Mouse (Mus musculus) midbrain, embryonic 14.5 days (tissue): ENCODE measurements around the gene Il6ra. TPM values are rescaled to one million over a fixed set of nuclear protein-coding genes. Genes with fewer than 3 reads are reported as not detected.

ENCODE experiments used
- ATAC-seq: fragments of 200-750 bp; cut with Nextera tagmentation; 2 replicates; pipeline ENCODE4 v1.8.0; 2017; ENCODE audit warnings: moderate number of reproducible peaks, moderate library complexity; ENCODE audit not compliant: low FRiP score, low TSS enrichment
- DNase-seq: peaks from one replicate; pipeline ENCODE4 v3.0.0-alpha.2; 2015
- H3K27ac ChIP-seq: fragments of 300-500 bp; sonication (generic); replicated peaks from 2 replicates; pipeline ENCODE4 v1.5.1; 2014; ENCODE audit warnings: mild to moderate bottlenecking, low read depth, low read length, moderate library complexity
- H3K27me3 ChIP-seq: fragments of 300-500 bp; sonication (generic); 2 replicates; pipeline ENCODE4 v1.6.1; 2014; ENCODE audit warnings: low read length, control low read depth, mixed read lengths; ENCODE audit not compliant: control insufficient read depth, insufficient read depth
- H3K36me3 ChIP-seq: fragments of 300-500 bp; sonication (generic); 2 replicates; pipeline ENCODE4 v1.6.1; 2014; ENCODE audit warnings: low read length, control low read depth; ENCODE audit not compliant: control insufficient read depth, insufficient read depth
- H3K4me1 ChIP-seq: fragments of 300-500 bp; sonication (generic); 2 replicates; pipeline ENCODE4 v1.6.1; 2014; ENCODE audit warnings: mild to moderate bottlenecking, antibody characterized with exemption, low read length, control low read depth; ENCODE audit not compliant: control insufficient read depth, insufficient read depth
- H3K4me2 ChIP-seq: fragments of 300-500 bp; sonication (generic); 2 replicates; pipeline ENCODE4 v1.6.1; 2014; ENCODE audit warnings: mild to moderate bottlenecking, low read length, moderate library complexity
- H3K4me3 ChIP-seq: fragments of 300-500 bp; sonication (generic); replicated peaks from 2 replicates; pipeline ENCODE4 v1.5.1; 2014; ENCODE audit warnings: low read depth, low read length
- H3K9ac ChIP-seq: fragments of 300-500 bp; sonication (generic); replicated peaks from 2 replicates; pipeline ENCODE4 v1.6.1; 2014; ENCODE audit warnings: mild to moderate bottlenecking, low read length, moderate library complexity
- H3K9me3 ChIP-seq: fragments of 300-500 bp; sonication (generic); 2 replicates; pipeline ENCODE4 v1.6.1; 2016; ENCODE audit warnings: low read length, control low read depth, mixed read lengths; ENCODE audit not compliant: control insufficient read depth
- WGBS: fragments of 180-500 bp; shearing (Covaris S2); extraction: QIAGEN DNeasy Blood & Tissue Kit; methylation state at CpG from one replicate; pipeline ENCODE4 v1.1.7; 2014; 5-methylcytosine and 5-hydroxymethylcytosine counted together
- polyA plus RNA-seq: library from polyadenylated mRNA; unstranded; fragments of >200 nt; fragmentation: Nextera tagmentation; extraction: Ambion mirVana; gene quantifications from 2 replicates; pipeline ENCODE4 v1.2.1, GENCODE M21; 2014

Gene Il6ra
- 0.27 and 0.66 TPM in 2 replicates for polyA plus RNA-seq

DNA sequence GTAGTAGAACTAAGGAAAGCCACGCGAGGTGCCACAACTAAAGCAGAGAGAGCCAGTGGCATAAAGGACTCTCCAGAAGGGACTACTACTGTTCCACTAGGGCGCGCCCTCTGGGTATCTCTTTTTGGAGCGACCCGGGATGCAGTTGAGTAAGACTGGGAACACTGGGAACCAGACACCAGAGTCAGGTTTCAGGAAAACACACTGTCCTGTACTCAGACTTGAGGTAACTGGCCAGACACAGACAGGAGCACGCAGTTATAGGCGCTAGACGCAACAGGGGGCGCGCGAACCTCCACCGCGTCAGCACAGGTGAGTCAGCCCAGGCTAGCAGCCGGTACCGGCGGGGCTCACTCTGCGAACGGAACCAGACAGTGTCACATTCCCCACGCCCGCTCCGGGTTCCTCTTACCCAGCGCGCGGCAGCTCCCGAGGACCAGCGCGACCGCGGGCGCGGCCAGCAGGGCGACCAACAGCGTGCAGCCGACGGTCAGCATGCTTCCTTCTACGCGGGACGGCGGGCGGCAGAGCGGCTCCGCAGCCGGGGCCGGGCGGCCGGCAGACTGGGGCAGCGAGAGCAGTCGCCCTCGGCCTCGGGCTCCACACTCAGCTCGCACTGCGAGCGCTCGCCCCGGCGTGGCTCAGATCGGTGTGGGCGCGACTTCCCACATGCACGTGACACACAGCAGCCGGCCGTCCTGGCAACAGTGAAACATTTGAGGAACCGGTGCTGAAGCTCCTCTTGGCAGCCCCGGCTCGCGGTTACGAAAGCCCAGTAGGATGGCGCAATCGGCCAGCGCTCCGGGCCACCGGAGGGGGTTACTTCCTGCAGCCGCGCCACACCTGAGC is at the start of gene Il6ra:
TSS of gene Il6ra (minus strand) at position 654 of the 849 bp plus-strand sequence.
- Histone ChIP-seq H3K27ac (no peak within 1 kb of the TSS), H3K36me3 (no peaks in the 10 kb centered on the region), H3K27me3 (peaks cover 36% of the 10 kb centered on the region), H3K4me1 (peaks cover 9% of the 10 kb centered on the region; the same call in 1 of the 2 replicates), H3K9me3 (no peaks in the 10 kb centered on the region), H3K4me2 (peak within 1 kb of the TSS; percentile 94), H3K4me3 (peak within 1 kb of the TSS; percentile 51), H3K9ac (peak within 1 kb of the TSS; percentile 44)
- ATAC-seq (peak; percentile 76; the same call in 1 of the 2 replicates), DNase-seq (peak; percentile 78)
- WGBS = 1% methylated on average over 75 of the region's 75 CpGs

DNA sequence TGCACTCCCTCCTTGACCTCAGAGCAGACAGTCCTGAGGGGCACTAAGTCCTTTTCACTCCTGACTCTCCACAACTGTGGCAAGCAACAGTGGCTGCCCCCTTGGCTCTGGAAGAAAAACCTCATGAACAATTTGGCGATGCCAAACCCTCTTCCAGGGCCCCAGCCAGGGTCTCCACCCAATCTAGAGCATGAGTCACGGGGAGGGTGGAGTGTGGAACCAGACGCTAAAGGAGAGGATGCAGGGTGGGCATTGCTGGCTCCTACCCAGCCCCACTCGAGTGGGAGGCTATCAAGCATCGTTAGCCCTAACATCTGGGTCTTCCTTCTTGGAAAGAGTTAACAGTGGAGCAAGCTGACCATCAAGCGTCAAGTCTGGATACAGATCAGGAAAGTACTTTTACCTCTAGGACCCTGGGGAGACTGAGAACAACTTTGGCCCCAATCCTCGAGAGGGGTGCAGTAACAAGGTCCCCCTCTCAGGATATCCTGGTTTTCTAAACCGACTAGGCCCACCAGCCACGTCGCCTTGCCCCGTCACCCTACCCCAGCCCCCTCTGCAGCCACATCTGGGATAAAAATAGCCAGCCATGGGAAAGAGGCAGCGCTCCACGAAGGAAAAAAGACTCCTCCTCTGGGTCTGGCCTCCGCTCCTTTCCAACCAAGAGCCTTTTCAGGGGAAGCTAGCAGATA is 49.2 kb upstream of the Il6ra start:
- ATAC-seq (no peak), DNase-seq (peak; percentile 35)
- 8% methylated on average over 14 of the region's 14 CpGs for WGBS
- Histone ChIP-seq H3K36me3 (peaks cover 17% of the 10 kb centered on the region), H3K4me2 (peak overlapping the region; percentile 91), H3K9me3 (no peaks in the 10 kb centered on the region), H3K9ac (peak overlapping the region; percentile 84), H3K27me3 (no peaks in the 10 kb centered on the region), H3K27ac (peak overlapping the region; percentile 93), H3K4me3 (peak overlapping the region; percentile 97), H3K4me1 (peaks cover 44% of the 10 kb centered on the region)

DNA sequence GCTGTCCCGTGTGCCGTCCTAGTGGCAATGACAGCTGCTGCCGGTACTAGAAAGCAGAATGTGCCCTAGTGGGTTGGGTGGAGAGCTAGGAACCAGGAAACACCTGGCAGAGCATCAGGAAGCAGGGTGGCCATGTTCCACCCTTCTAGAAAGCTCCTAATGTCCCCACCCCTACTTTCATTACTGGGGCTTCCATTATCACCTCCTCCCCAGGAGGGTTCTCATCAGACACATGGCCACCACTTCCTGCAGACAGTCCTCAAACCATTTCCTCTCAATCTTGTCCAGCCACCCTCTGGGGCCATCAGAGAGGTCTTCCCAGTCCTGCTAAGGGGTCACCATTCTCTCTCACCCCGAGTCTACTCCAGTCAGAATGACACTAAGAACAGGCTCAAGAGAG is 48.4 kb upstream of the Il6ra start:
- 56% methylated on average over 4 of the region's 4 CpGs for WGBS
- Histone ChIP-seq H3K4me1 (peaks cover 44% of the 10 kb centered on the region), H3K27me3 (no peaks in the 10 kb centered on the region), H3K9ac (no peak overlapping the region; the same call in 1 of the 2 replicates), H3K27ac (peak overlapping the region; percentile 46; the same call in 1 of the 2 replicates), H3K36me3 (peaks cover 24% of the 10 kb centered on the region), H3K4me3 (peak overlapping the region; percentile 97), H3K9me3 (no peaks in the 10 kb centered on the region), H3K4me2 (peak overlapping the region; percentile 91)
- DNase-seq = no peak
- no peak for ATAC-seq

DNA sequence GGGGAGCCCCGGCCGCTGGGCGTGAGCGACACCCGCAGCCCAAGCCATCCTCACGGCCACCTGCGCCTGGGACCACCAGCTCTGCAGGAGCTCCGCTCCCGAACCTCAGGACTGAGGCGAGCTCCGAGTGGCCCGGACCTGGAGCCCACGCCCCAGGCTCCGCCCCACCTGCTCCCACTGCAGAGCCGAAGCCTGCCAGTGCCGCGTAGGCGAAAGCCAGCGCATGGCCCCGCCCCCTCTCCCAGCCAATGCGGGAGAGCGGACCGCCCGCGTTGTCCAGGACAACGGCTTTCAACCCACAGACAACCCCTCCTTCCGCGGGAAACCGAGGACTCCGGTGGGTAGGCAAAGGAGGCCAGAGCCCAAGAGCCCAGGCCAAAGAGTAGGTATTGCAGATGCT is 47.5 kb upstream of the Il6ra start:
- peak; percentile 96 for DNase-seq
- peak overlapping the region; percentile 65 for H3K9ac ChIP-seq
- under 1% methylated on average over 30 of the region's 30 CpGs for WGBS
- peak overlapping the region; percentile 91 for H3K4me2 ChIP-seq
- H3K27me3 ChIP-seq = no peaks in the 10 kb centered on the region
- H3K27ac ChIP-seq = peak overlapping the region; percentile 46
- H3K9me3 ChIP-seq = no peaks in the 10 kb centered on the region
- peaks cover 34% of the 10 kb centered on the region for H3K36me3 ChIP-seq
- ATAC-seq = peak; percentile 92
- H3K4me1 ChIP-seq = peaks cover 44% of the 10 kb centered on the region
- H3K4me3 ChIP-seq = peak overlapping the region; percentile 97

DNA sequence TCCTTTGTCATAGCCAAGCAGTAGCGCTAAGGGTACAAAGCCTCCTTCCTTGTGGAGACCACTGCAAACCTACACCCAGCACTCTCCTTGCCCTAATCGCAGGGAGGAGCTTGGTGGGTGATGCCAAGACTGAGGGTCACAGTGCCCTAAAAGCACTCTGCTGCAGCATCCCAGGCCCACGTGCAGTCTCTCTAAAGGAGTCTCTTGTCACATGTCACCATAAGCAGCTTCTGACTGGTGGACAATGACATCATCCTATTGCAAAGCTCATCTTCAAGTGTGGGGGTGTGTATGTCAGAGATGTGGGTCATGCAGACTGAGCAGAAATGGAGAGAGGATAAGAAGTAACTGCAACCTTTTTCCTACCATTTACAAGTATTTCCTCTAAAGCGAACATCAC is 46.4 kb upstream of the Il6ra start:
- ATAC-seq (no peak), DNase-seq (peak; percentile 36)
- peaks cover 43% of the 10 kb centered on the region for H3K36me3 ChIP-seq
- no peak overlapping the region; the same call in 1 of the 2 replicates for H3K9ac ChIP-seq
- no peaks in the 10 kb centered on the region for H3K9me3 ChIP-seq
- peak overlapping the region; percentile 91 for H3K4me2 ChIP-seq
- peaks cover 36% of the 10 kb centered on the region for H3K4me1 ChIP-seq
- H3K4me3 ChIP-seq = peak overlapping the region; percentile 97; the same call in 1 of the 2 replicates
- no peak overlapping the region for H3K27ac ChIP-seq
- WGBS = 64% methylated on average over 4 of the region's 4 CpGs
- H3K27me3 ChIP-seq = no peaks in the 10 kb centered on the region

DNA sequence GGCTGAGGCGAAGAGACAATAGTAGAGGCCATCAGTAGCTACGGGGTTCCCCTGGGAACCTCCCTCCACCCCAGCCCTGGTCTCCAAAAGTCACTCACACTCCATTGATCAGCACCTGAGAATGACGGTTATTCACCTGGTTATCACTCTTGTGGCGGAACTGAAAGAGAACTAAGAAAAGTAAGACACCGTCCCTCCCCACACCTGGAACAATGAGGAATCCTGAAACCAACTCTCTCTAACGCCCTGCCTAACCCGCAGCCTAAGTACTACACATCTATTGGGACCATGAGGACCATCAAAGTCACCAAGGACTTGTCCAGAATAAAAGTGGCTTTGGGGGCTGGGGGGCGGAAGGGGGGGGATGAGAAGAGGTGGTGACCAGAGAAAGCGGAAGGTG is 44.9 kb upstream of the Il6ra start:
- ATAC-seq = no peak
- Histone ChIP-seq H3K36me3 (peaks cover 56% of the 10 kb centered on the region), H3K4me3 (no peak overlapping the region), H3K9me3 (no peaks in the 10 kb centered on the region), H3K27me3 (no peaks in the 10 kb centered on the region), H3K4me1 (peaks cover 29% of the 10 kb centered on the region), H3K9ac (no peak overlapping the region), H3K27ac (no peak overlapping the region), H3K4me2 (no peak overlapping the region)
- WGBS = 92% methylated on average over 9 of the region's 9 CpGs
- DNase-seq = no peak

DNA sequence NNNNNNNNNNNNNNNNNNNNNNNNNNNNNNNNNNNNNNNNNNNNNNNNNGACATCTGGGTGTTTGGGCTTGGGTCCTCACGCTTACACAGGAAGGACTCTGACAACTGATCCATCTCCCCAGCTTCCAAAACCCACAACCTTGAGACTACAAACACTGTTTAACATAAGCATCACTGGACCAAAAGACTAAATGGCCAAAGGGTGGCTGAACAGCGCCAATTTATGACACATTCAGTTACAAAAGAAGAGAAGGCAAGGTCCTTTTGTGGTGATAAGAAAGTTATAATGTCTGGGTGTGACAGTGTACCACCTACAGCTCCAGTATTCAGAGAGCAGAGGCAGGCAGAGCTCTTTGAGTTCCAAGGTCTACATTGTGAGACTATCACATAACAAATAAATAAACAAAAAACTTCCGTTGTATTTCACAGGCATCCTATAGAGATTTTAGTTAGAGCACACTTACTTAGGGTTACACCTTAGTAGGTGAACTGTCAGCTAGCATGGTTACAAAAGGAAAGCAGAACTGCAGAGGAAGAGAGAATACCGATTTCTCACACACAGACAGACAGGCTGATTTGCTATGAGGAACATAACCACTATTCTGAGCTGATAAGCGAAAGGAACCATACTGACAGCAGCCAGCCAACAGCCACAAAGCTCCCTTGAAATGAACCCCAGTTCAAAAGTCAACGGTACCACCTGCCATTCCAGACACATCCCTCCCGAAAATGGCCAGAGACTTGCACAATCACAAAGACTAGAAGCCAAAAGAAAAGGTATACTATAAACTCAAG is 43.4 kb upstream of the Il6ra start:
- Histone ChIP-seq H3K36me3 (peaks cover 71% of the 10 kb centered on the region), H3K27ac (no peak overlapping the region), H3K4me3 (no peak overlapping the region), H3K4me2 (no peak overlapping the region), H3K9me3 (no peaks in the 10 kb centered on the region), H3K4me1 (peaks cover 17% of the 10 kb centered on the region), H3K27me3 (no peaks in the 10 kb centered on the region), H3K9ac (no peak overlapping the region)
- 95% methylated on average over 7 of the region's 7 CpGs for WGBS
- ATAC-seq (no peak), DNase-seq (no peak)

DNA sequence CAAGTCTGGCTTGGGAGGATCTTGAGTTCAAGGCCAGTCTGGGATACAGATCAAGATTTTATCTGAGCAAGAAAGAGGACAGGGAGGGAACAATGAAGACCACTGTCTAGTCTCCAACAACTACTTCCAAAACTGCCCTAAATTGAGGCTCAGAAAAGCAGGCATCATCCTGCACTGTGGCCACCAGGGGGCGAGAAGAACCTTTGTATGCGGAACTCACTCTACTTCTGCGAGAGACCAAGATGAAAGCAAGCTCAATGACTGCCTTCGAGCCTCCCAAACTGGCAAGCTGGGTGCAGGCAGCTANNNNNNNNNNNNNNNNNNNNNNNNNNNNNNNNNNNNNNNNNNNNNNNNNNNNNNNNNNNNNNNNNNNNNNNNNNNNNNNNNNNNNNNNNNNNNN is 40.4 kb upstream of the Il6ra start:
- Histone ChIP-seq H3K27me3 (no peaks in the 10 kb centered on the region), H3K4me1 (no peaks in the 10 kb centered on the region), H3K27ac (no peak overlapping the region), H3K36me3 (peaks cover 96% of the 10 kb centered on the region), H3K4me2 (no peak overlapping the region), H3K9ac (no peak overlapping the region), H3K9me3 (no peaks in the 10 kb centered on the region), H3K4me3 (no peak overlapping the region)
- WGBS = 4% methylated on average over 4 of the region's 4 CpGs
- peak; percentile 91 for DNase-seq
- no peak for ATAC-seq
